Mouse (Mus musculus) midbrain, embryonic 10.5 days (tissue): Measurements from ENCODE around the gene Rnls. TPM values are rescaled to one million over a fixed set of nuclear protein-coding genes. Genes with fewer than 3 reads are reported as not detected.

Source experiments
- DNase-seq: peaks from one replicate; pipeline ENCODE4 v3.0.0-alpha.2; 2017; ENCODE audit warnings: low spot score
- H3K27ac ChIP-seq: fragments of 300-500 bp; sonication (generic); replicated peaks from 2 replicates; pipeline ENCODE4 v1.5.1; 2016; ENCODE audit warnings: mild to moderate bottlenecking
- H3K27me3 ChIP-seq: fragments of 300-500 bp; sonication (generic); 2 replicates; pipeline ENCODE4 v1.6.1; 2016; ENCODE audit warnings: low read depth, mild to moderate bottlenecking; ENCODE audit not compliant: poor library complexity, severe bottlenecking
- H3K36me3 ChIP-seq: fragments of 300-500 bp; sonication (generic); 2 replicates; pipeline ENCODE4 v1.6.1; 2016; ENCODE audit warnings: mild to moderate bottlenecking, moderate library complexity
- H3K4me1 ChIP-seq: fragments of 300-500 bp; sonication (generic); 2 replicates; pipeline ENCODE4 v1.6.1; 2016
- H3K4me3 ChIP-seq: fragments of 300-500 bp; sonication (generic); 2 replicates; pipeline ENCODE4 v1.5.1; 2016; ENCODE audit warnings: mild to moderate bottlenecking, moderate library complexity
- H3K9me3 ChIP-seq: fragments of 300-500 bp; sonication (generic); replicated peaks from 2 replicates; pipeline ENCODE4 v1.6.1; 2016; ENCODE audit warnings: mild to moderate bottlenecking
- WGBS: fragments of 180-500 bp; shearing (Covaris S2); methylation state at CpG from one replicate; pipeline ENCODE4 v1.1.7; 2016; 5-methylcytosine and 5-hydroxymethylcytosine counted together
- polyA plus RNA-seq: library from polyadenylated mRNA; unstranded; fragments of >200 nt; fragmentation: Nextera tagmentation; extraction: Ambion mirVana; gene quantifications from 2 replicates; pipeline ENCODE4 v1.2.1, GENCODE M21; 2016

Rnls gene
- polyA plus RNA-seq, 1 experiment from 2014 or later: 6.8 TPM

- H3K27ac ChIP-seq: no peak overlapping the region
- WGBS: 82% methylated on average over 17 of the region's 17 CpGs
These were observed 224.4 kb downstream of the Rnls start for GRCm38 (mm10) chr19:33167528-33168264.

DNA sequence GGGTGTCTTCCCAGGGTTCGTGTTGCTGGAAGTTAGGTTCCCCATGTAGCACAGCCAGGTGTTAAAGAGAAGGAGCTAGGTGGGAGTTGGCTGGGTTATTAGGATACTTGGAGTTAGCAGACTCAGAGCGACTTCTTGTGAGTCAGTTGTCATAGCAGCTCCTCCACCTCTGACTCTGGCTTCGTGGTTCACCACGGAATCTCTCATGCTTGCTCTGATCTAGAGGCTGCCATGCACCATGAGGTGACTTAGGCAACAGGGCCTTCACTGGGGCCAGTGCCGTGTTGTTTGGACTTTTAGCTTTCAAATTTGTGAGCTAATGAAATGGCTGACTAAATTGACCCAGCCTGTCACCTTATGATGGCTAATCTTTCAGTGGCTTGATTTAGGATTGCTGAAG lies 227.3 kb downstream of the Rnls start:
- no peak overlapping the region for H3K4me3 ChIP-seq
- 87% methylated on average over 5 of the region's 5 CpGs for WGBS
- H3K27ac ChIP-seq: no peak overlapping the region

More at GRCm38 (mm10) chr19:33167528-33168264, 224.4 kb downstream of the Rnls start:
- no peaks in the 10 kb centered on the region for H3K36me3 ChIP-seq
- no peak overlapping the region for H3K4me3 ChIP-seq
- H3K9me3 ChIP-seq: no peaks in the 10 kb centered on the region
- no peak for DNase-seq
- H3K27me3 ChIP-seq: no peaks in the 10 kb centered on the region
- H3K4me1 ChIP-seq: no peaks in the 10 kb centered on the region

DNA sequence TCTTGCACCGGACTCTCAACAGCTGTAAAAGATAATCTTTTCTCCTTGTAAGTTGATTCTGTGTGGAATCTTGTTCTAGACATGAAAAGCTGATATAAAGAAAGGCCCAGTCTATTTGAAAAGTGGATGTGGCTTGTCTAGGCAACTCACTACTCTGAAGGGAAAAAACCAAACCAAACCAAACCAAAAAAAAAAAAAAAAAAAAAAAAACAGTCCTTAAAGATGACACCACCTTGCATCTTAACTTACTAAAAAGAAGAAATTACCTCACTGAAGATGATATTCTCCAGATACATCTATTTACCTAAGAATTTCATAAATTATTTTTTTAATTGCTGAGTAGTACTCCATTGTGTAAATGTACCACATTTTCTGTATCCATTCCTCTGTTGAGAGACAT lies 230.2 kb downstream of the Rnls start:
- Histone ChIP-seq H3K4me1 (no peaks in the 10 kb centered on the region), H3K27me3 (no peaks in the 10 kb centered on the region), H3K27ac (no peak overlapping the region), H3K36me3 (no peaks in the 10 kb centered on the region), H3K4me3 (no peak overlapping the region), H3K9me3 (no peaks in the 10 kb centered on the region)
- DNase-seq: no peak
- WGBS: 92% methylated on average over 1 of the region's 1 CpGs

More for the DNA sequence above, 227.3 kb downstream of the Rnls start:
- H3K27me3 ChIP-seq: no peaks in the 10 kb centered on the region
- H3K9me3 ChIP-seq: no peaks in the 10 kb centered on the region
- no peaks in the 10 kb centered on the region for H3K36me3 ChIP-seq
- DNase-seq: no peak
- H3K4me1 ChIP-seq: no peaks in the 10 kb centered on the region

- H3K27me3 ChIP-seq: no peaks in the 10 kb centered on the region
- no peaks in the 10 kb centered on the region for H3K36me3 ChIP-seq
- H3K4me3 ChIP-seq: no peak overlapping the region
- no peaks in the 10 kb centered on the region for H3K9me3 ChIP-seq
- 91% methylated on average over 2 of the region's 2 CpGs for WGBS
- H3K4me1 ChIP-seq: no peaks in the 10 kb centered on the region
- H3K27ac ChIP-seq: no peak overlapping the region
- DNase-seq: no peak
These were observed 232.2 kb downstream of the Rnls start for GRCm38 (mm10) chr19:33159897-33160296.

DNA sequence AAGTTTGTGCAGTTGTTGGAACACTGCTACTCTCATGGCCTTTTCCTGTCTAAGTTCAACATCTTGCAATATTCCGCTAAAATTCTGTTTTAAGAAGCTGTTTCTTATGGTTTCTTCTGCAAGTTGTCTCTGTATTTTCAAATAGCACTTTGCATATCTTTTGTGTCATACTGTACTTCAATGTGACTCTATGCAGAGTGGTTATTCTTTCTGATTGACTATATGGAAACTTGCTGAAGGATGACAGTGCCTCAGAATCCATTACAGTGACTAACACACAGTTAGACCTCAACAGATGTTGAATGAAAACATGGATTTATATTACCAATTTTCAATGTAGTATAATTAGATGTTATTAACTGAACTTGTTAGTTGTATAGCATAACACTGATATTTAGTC lies 232.9 kb downstream of the Rnls start:
- no peak for DNase-seq
- WGBS: 87% methylated on average over 1 of the region's 1 CpGs
- no peaks in the 10 kb centered on the region for H3K9me3 ChIP-seq
- no peak overlapping the region for H3K4me3 ChIP-seq
- H3K36me3 ChIP-seq: no peaks in the 10 kb centered on the region
- no peak overlapping the region for H3K27ac ChIP-seq
- no peaks in the 10 kb centered on the region for H3K4me1 ChIP-seq
- H3K27me3 ChIP-seq: no peaks in the 10 kb centered on the region

DNA sequence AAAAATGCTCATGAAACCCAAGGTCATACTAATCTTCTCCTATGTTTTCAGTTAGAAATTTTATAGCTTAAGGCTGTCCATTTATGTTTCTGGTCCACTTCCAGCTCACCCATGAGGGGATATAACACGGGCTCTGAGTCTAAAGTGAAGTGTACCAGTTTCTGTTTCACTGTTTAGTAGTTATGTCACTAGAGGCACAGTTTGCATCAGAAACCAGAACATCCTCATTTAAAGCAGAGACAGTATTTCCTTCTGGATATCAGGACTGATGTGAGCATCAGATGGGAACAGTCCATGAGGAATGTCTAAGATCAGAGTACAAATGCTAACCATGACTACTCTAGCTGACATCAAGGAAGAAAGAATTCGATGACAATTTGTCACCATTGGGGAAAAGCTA lies 233.9 kb downstream of the Rnls start:
- Histone ChIP-seq H3K4me1 (no peaks in the 10 kb centered on the region), H3K27ac (no peak overlapping the region), H3K4me3 (no peak overlapping the region), H3K36me3 (no peaks in the 10 kb centered on the region), H3K9me3 (no peaks in the 10 kb centered on the region), H3K27me3 (no peaks in the 10 kb centered on the region)
- no peak for DNase-seq
- 86% methylated on average over 2 of the region's 2 CpGs for WGBS

GRCm38 (mm10) chr19:33148411-33148810 lies 243.7 kb downstream of the Rnls start:
- Histone ChIP-seq H3K4me1 (peaks cover 4% of the 10 kb centered on the region; the same call in 1 of the 2 replicates), H3K4me3 (no peak overlapping the region), H3K27ac (no peak overlapping the region), H3K36me3 (no peaks in the 10 kb centered on the region), H3K9me3 (no peaks in the 10 kb centered on the region), H3K27me3 (no peaks in the 10 kb centered on the region)
- DNase-seq: no peak
- WGBS: 76% methylated on average over 3 of the region's 3 CpGs

DNA sequence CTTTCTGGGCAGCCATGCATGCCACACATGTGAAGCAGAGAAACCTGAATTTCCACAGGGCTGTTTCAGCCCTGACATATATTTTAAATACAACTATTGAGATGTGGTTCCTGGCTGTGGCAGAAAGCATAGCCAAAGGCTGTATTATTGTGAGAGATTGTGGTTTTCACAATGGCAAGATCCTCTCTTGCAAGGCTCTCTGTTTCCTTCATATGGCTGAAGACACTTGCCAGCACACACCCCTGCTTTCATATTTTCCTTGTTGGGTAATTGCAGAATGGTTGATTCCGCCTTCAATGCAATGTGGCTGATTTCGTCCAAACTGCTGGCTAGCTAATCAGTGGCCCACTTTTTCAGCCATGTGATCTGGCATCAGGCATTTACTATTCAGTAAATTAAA lies 248.9 kb downstream of the Rnls start:
- DNase-seq: no peak
- Histone ChIP-seq H3K4me3 (no peak overlapping the region), H3K36me3 (no peaks in the 10 kb centered on the region), H3K27ac (no peak overlapping the region), H3K27me3 (no peaks in the 10 kb centered on the region), H3K4me1 (no peaks in the 10 kb centered on the region), H3K9me3 (no peaks in the 10 kb centered on the region)
- 89% methylated on average over 2 of the region's 2 CpGs for WGBS

DNA sequence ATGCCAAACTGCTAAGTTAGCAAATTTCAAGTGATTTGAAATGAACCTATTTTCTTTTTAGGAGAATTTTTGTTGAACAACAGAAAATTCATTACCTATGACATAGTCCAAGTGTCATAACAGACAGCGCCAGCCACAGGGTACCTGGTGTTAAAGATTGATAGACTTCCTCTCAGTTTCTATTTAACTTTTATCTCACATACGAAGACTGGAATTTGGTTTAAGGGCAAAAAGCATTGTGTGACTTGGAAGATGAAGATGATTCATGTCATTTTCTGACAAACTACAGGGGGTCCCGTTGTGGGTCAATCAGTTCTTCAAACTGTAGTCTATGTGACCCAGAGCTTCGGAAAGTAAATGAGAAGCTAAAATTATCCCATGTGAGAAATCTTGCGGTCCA lies 254.8 kb downstream of the Rnls start:
- DNase-seq: no peak

DNA sequence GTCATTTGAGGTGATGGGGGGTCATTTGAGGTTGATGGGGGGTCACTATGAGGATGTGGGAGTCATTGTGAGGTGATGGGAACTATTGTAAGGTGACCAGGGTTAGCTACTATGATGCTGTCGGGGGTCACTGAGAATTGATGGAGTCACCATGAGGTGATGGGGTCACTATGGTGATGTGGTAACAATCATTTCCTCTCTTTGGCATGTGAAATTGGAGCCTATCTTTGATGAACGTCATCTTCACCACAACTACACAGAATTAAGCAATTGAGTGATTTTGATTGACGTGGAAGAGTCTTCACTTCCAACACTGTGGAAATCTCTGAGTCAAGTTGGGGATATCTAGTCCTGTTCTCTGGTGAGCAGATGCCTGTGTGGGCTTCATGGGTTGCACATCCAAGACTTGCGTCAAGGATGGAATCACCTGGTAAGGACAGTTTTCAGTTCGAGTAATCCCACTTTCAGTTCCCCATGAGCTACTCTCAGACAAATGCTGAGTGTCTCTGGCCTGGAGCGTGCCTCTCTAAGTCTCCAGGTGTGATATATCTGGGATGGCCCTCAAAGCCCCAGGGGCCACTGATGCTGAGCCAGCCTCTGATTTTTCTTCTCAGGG lies 269.4 kb downstream of the Rnls start:
- WGBS: 90% methylated on average over 6 of the region's 6 CpGs
- no peak for DNase-seq
- Histone ChIP-seq H3K36me3 (no peaks in the 10 kb centered on the region), H3K4me3 (no peak overlapping the region), H3K27me3 (no peaks in the 10 kb centered on the region), H3K27ac (no peak overlapping the region), H3K9me3 (no peaks in the 10 kb centered on the region), H3K4me1 (peaks cover 3% of the 10 kb centered on the region; the same call in 1 of the 2 replicates)

More for the DNA sequence above, 254.8 kb downstream of the Rnls start:
- H3K36me3 ChIP-seq: no peaks in the 10 kb centered on the region
- H3K4me3 ChIP-seq: no peak overlapping the region
- WGBS: 95% methylated on average over 5 of the region's 5 CpGs
- H3K4me1 ChIP-seq: no peaks in the 10 kb centered on the region
- H3K27me3 ChIP-seq: no peaks in the 10 kb centered on the region
- H3K9me3 ChIP-seq: no peaks in the 10 kb centered on the region
- no peak overlapping the region for H3K27ac ChIP-seq

- H3K27me3 ChIP-seq: no peaks in the 10 kb centered on the region
- no peak overlapping the region for H3K27ac ChIP-seq
- no peak overlapping the region for H3K4me3 ChIP-seq
- H3K36me3 ChIP-seq: no peaks in the 10 kb centered on the region
- DNase-seq: no peak
- no peaks in the 10 kb centered on the region for H3K4me1 ChIP-seq
- H3K9me3 ChIP-seq: no peaks in the 10 kb centered on the region
- WGBS: 90% methylated on average over 5 of the region's 5 CpGs
These were observed 272.1 kb downstream of the Rnls start for GRCm38 (mm10) chr19:33119947-33120346.

- no peaks in the 10 kb centered on the region for H3K9me3 ChIP-seq
- WGBS: 92% methylated on average over 1 of the region's 1 CpGs
These were observed 273.2 kb downstream of the Rnls start for GRCm38 (mm10) chr19:33118898-33119297.

GRCm38 (mm10) chr19:33114631-33115295 lies 277.3 kb downstream of the Rnls start:
- no peaks in the 10 kb centered on the region for H3K27me3 ChIP-seq
- no peaks in the 10 kb centered on the region for H3K9me3 ChIP-seq
- H3K4me1 ChIP-seq: peaks cover 3% of the 10 kb centered on the region; the same call in 1 of the 2 replicates
- 81% methylated on average over 8 of the region's 8 CpGs for WGBS
- H3K4me3 ChIP-seq: no peak overlapping the region
- no peak for DNase-seq
- H3K36me3 ChIP-seq: no peaks in the 10 kb centered on the region
- no peak overlapping the region for H3K27ac ChIP-seq

More at GRCm38 (mm10) chr19:33118898-33119297, 273.2 kb downstream of the Rnls start:
- Histone ChIP-seq H3K4me1 (no peaks in the 10 kb centered on the region), H3K4me3 (no peak overlapping the region), H3K27ac (no peak overlapping the region), H3K36me3 (no peaks in the 10 kb centered on the region), H3K27me3 (no peaks in the 10 kb centered on the region)
- DNase-seq: no peak
